Mouse (Mus musculus): ENCODE results near the gene Dlx2. TPM values are rescaled to one million over a fixed set of nuclear protein-coding genes. Genes with fewer than 3 reads are reported as not detected.

Dlx2 gene
- polyA plus RNA-seq, 1 experiment, result 0.04 TPM

GRCm38 (mm10) chr2:71541418-71542226 is 4.9 kb downstream of the Dlx2 start:
- DNase-seq, result no peak
- peaks cover 12% of the 10 kb centered on the region for H3K4me1 ChIP-seq (ENCODE audit: control insufficient read depth, insufficient read depth, low read length)
- TF ChIP-seq POLR2A (IDR thresholded peaks at IDR 0.05; ENCODE audit: borderline replicate concordance, extremely low read depth, low read depth, low read length) (no peak), CTCF (IDR thresholded peaks at IDR 0.05; ENCODE audit: insufficient read depth, low read length) (no peak)
- no peak overlapping the region for H3K4me3 ChIP-seq (replicated peaks; ENCODE audit: extremely low read depth, low read depth, low read length)
- WGBS, result 8% methylated on average over 36 of the region's 37 CpGs

- WGBS, result 2% methylated on average over 40 of the region's 48 CpGs
- Histone ChIP-seq H3K4me1 (ENCODE audit: control insufficient read depth, insufficient read depth, low read length) (peaks cover 12% of the 10 kb centered on the region), H3K4me3 (replicated peaks; ENCODE audit: extremely low read depth, low read depth, low read length) (no peak overlapping the region)
- no peak for DNase-seq
- TF ChIP-seq CTCF (IDR thresholded peaks at IDR 0.05; ENCODE audit: insufficient read depth, low read length) (no peak), POLR2A (IDR thresholded peaks at IDR 0.05; ENCODE audit: borderline replicate concordance, extremely low read depth, low read depth, low read length) (no peak)
Measured at GRCm38 (mm10) chr2:71540611-71541417, 5.7 kb downstream of the Dlx2 start.

- TF ChIP-seq CTCF (IDR thresholded peaks at IDR 0.05; ENCODE audit: insufficient read depth, low read length), result no peak
- Histone ChIP-seq H3K4me3 (replicated peaks; ENCODE audit: extremely low read depth, low read depth, low read length) (no peak overlapping the region), H3K4me1 (ENCODE audit: control insufficient read depth, insufficient read depth, low read length) (peaks cover 10% of the 10 kb centered on the region)
- no peak for DNase-seq
- WGBS, result 3% methylated on average over 20 of the region's 20 CpGs
Measured at GRCm38 (mm10) chr2:71534242-71535052, 12.1 kb downstream of the Dlx2 start.

- H3K4me1 ChIP-seq (ENCODE audit: control insufficient read depth, insufficient read depth, low read length), result peaks cover 10% of the 10 kb centered on the region
- no peak for DNase-seq
- WGBS, result 13% methylated on average over 5 of the region's 5 CpGs
- TF ChIP-seq POLR2A (IDR thresholded peaks at IDR 0.05; ENCODE audit: borderline replicate concordance, extremely low read depth, low read depth, low read length) (no peak), CTCF (IDR thresholded peaks at IDR 0.05; ENCODE audit: insufficient read depth, low read length) (no peak)
- no peak overlapping the region for H3K4me3 ChIP-seq (replicated peaks; ENCODE audit: extremely low read depth, low read depth, low read length)
Measured at GRCm38 (mm10) chr2:71533094-71533493, 13.5 kb downstream of the Dlx2 start.

- WGBS, result 3% methylated on average over 43 of the region's 43 CpGs
- peaks cover 10% of the 10 kb centered on the region for H3K4me1 ChIP-seq (ENCODE audit: control insufficient read depth, insufficient read depth, low read length)
- TF ChIP-seq CTCF (IDR thresholded peaks at IDR 0.05; ENCODE audit: insufficient read depth, low read length) (no peak), POLR2A (IDR thresholded peaks at IDR 0.05; ENCODE audit: borderline replicate concordance, extremely low read depth, low read depth, low read length) (no peak)
- H3K4me3 ChIP-seq (replicated peaks; ENCODE audit: extremely low read depth, low read depth, low read length), result no peak overlapping the region
- no peak for DNase-seq
Measured at GRCm38 (mm10) chr2:71531990-71532970, 14.3 kb downstream of the Dlx2 start.

- TF ChIP-seq POLR2A (IDR thresholded peaks at IDR 0.05; ENCODE audit: borderline replicate concordance, extremely low read depth, low read depth, low read length), result no peak
- TF ChIP-seq CTCF (IDR thresholded peaks at IDR 0.05; ENCODE audit: insufficient read depth, low read length), result no peak
- 7% methylated on average over 12 of the region's 12 CpGs for WGBS
- Histone ChIP-seq H3K4me1 (ENCODE audit: control insufficient read depth, insufficient read depth, low read length) (peaks cover 10% of the 10 kb centered on the region), H3K4me3 (replicated peaks; ENCODE audit: extremely low read depth, low read depth, low read length) (no peak overlapping the region)
- no peak for DNase-seq
Measured at GRCm38 (mm10) chr2:71531124-71531590, 15.4 kb downstream of the Dlx2 start.

- H3K4me3 ChIP-seq (replicated peaks; ENCODE audit: extremely low read depth, low read depth, low read length), result no peak overlapping the region
- H3K4me1 ChIP-seq (ENCODE audit: control insufficient read depth, insufficient read depth, low read length), result peaks cover 10% of the 10 kb centered on the region
- DNase-seq, result no peak
- 4% methylated on average over 34 of the region's 34 CpGs for WGBS
- no peak for TF ChIP-seq CTCF (IDR thresholded peaks at IDR 0.05; ENCODE audit: insufficient read depth, low read length)
- TF ChIP-seq POLR2A (IDR thresholded peaks at IDR 0.05; ENCODE audit: borderline replicate concordance, extremely low read depth, low read depth, low read length), result no peak
Measured at GRCm38 (mm10) chr2:71530391-71531123, 16.0 kb downstream of the Dlx2 start.

Measured in lung, adult 2 months (tissue).